Mouse (Mus musculus): ENCODE results near the gene Crispld2. TPM values are rescaled to one million over a fixed set of nuclear protein-coding genes. Genes with fewer than 3 reads are reported as not detected.

The Crispld2 gene
- total and polyA plus RNA-seq, 3 experiments: 0.23 to 3.7 (median 0.45) TPM

DNA sequence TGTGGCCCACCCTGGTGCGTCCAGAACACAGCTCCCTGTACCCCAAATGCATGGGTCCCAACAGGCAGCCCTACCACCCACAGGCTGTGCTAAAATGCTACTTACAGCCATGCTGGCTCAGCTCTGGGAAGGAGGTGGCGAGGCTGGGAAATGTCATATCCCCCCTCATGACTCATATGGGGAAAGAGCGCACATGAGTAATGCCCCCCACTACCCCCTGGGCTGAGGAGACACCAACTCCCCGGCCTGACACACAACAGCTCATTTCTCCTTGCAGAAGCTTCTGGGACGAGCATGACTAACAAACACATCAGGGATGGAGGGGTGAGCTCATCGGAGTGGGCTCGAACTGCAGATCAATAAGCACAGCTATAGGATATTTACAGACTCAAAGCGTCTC is 73.4 kb downstream of the Crispld2 start:
- ATAC-seq (ENCODE audit: extremely low read depth, insufficient number of reproducible peaks, low FRiP score, poor library complexity, severe bottlenecking) (no peak), DNase-seq (ENCODE audit: low spot score) (no peak)
- H3K27me3 ChIP-seq (ENCODE audit: insufficient read depth, low read length): peaks cover 59% of the 10 kb centered on the region

DNA sequence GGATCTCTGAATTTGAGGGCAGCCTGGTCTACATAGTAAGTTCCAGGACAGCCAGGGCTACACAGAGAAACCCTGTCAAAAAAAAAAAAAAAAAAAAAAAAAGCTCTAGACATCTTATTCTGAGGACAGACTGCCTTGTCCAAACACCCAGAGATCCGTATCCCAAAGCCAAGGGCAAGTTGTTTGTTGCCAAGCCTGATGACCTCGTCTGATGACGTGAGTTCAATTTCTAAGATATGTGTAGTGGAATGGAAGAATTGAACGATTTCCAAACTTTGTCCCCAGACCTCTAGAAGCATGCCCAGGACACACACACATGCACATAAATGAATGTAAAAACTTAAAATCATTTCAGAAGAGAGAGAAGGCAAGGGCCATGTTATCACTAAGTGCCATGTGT is 74.0 kb downstream of the Crispld2 start:
- TF ChIP-seq GATA1 (IDR thresholded peaks at IDR 0.05; ENCODE audit: borderline replicate concordance, low read length) (no peak), POLR2AphosphoS5 (IDR thresholded peaks at IDR 0.05; ENCODE audit: insufficient replicate concordance, low read depth, low read length) (no peak), CTCF (IDR thresholded peaks at IDR 0.05; ENCODE audit: low read depth, low read length) (no peak), TAL1 (conservative IDR thresholded peaks at IDR 0.05; ENCODE audit: low read depth, low read length) (no peak), GATA2 (IDR thresholded peaks at IDR 0.05; ENCODE audit: borderline replicate concordance, low read depth, low read length) (no peak)
- Histone ChIP-seq H3K27me3 (ENCODE audit: insufficient read depth, low read length) (peaks cover 59% of the 10 kb centered on the region), H3K36me3 (replicated peaks) (no peaks in the 10 kb centered on the region), H3K4me3 (ENCODE audit: low read depth, low read length) (no peak overlapping the region), H3K4me1 (ENCODE audit: insufficient read depth, low read depth, low read length) (no peaks in the 10 kb centered on the region; the same call in 1 of the 2 replicates), H3K9me3 (replicated peaks) (no peaks in the 10 kb centered on the region)
- DNase-seq (ENCODE audit: low spot score) (no peak), ATAC-seq (ENCODE audit: extremely low read depth, insufficient number of reproducible peaks, low FRiP score, poor library complexity, severe bottlenecking) (no peak)

More for the DNA sequence above, 73.4 kb downstream of the Crispld2 start:
- no peaks in the 10 kb centered on the region for H3K36me3 ChIP-seq (replicated peaks)
- no peak for TF ChIP-seq GATA2 (IDR thresholded peaks at IDR 0.05; ENCODE audit: borderline replicate concordance, low read depth, low read length)
- TF ChIP-seq TAL1 (conservative IDR thresholded peaks at IDR 0.05; ENCODE audit: low read depth, low read length): no peak
- no peaks in the 10 kb centered on the region for H3K9me3 ChIP-seq (replicated peaks)
- H3K4me3 ChIP-seq (ENCODE audit: low read depth, low read length): no peak overlapping the region
- H3K4me1 ChIP-seq (ENCODE audit: insufficient read depth, low read depth, low read length): no peaks in the 10 kb centered on the region; the same call in 1 of the 2 replicates

DNA sequence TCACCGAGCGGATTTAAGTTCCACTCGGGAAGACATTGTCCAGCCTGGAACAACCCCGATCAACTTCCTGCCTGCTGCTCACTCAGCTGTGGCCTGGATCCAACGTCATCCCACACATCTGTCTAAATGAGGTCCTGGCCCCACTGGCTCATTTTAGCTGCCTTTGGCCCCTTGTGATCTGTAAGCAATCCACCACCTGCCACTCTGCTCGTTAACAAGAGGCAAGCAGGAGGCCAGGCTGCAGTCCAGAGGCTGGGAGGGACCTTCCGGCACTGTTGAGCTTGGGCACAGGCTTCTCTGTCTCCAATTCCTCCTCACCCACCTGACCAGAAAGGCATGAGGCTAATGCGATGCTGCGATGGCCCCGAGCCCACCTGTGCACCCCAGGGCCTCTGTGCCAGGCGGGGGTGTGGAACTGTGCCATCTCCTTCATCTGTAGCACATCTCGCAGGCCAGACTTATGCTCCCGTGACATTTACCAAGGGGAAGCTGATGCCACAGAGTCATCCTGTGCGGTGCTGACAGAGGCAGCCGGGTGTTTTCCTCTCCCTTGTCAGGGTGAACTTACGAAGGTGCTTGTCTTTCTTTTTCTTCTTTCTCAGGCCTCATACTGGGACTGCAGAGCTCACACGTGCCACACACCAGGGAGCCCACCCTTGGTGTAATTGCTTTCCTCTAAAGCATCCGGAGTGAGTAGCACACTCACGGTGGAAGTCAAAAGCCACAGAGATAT is 75.9 kb downstream of the Crispld2 start:
- peaks cover 65% of the 10 kb centered on the region for H3K27me3 ChIP-seq (ENCODE audit: insufficient read depth, low read length)
- no peak overlapping the region for H3K4me3 ChIP-seq (ENCODE audit: low read depth, low read length)
- H3K36me3 ChIP-seq (replicated peaks): no peaks in the 10 kb centered on the region
- no peak for ATAC-seq (ENCODE audit: extremely low read depth, insufficient number of reproducible peaks, low FRiP score, poor library complexity, severe bottlenecking)
- no peaks in the 10 kb centered on the region for H3K9me3 ChIP-seq (replicated peaks)
- no peak for DNase-seq (ENCODE audit: low spot score)
- TF ChIP-seq GATA2 (IDR thresholded peaks at IDR 0.05; ENCODE audit: borderline replicate concordance, low read depth, low read length): no peak
- TF ChIP-seq POLR2AphosphoS5 (IDR thresholded peaks at IDR 0.05; ENCODE audit: insufficient replicate concordance, low read depth, low read length): no peak
- TF ChIP-seq CTCF (IDR thresholded peaks at IDR 0.05; ENCODE audit: low read depth, low read length): no peak
- TF ChIP-seq TAL1 (conservative IDR thresholded peaks at IDR 0.05; ENCODE audit: low read depth, low read length): no peak
- TF ChIP-seq GATA1 (IDR thresholded peaks at IDR 0.05; ENCODE audit: borderline replicate concordance, low read length): no peak
- H3K4me1 ChIP-seq (ENCODE audit: insufficient read depth, low read depth, low read length): peaks cover 12% of the 10 kb centered on the region

DNA sequence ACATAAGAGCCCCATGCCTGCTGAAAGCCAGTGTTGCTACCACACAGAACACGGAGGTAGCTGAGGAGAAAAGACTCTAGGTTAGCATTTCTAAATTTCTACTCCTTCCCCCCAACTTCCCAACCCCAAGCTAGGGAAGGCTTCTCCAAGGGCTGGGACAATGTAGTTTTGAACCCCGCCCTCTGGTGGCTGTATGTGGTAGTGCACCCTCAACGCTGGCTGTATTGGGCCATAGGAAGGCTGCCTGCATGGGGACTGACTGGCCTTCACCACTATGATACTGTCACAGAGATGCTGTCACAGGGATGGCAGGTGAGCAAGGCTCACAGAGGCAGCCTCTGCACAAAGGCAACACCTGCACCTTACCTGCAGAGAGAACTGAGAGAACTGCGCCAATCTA is 79.4 kb downstream of the Crispld2 start:
- DNase-seq (ENCODE audit: low spot score): peak; percentile 49
- Histone ChIP-seq H3K4me3 (ENCODE audit: low read depth, low read length) (no peak overlapping the region), H3K9me3 (replicated peaks) (no peaks in the 10 kb centered on the region), H3K27me3 (ENCODE audit: insufficient read depth, low read length) (peaks cover 69% of the 10 kb centered on the region), H3K4me1 (ENCODE audit: insufficient read depth, low read depth, low read length) (peaks cover 15% of the 10 kb centered on the region), H3K36me3 (replicated peaks) (no peaks in the 10 kb centered on the region)
- TF ChIP-seq CTCF (IDR thresholded peaks at IDR 0.05; ENCODE audit: low read depth, low read length) (peak; percentile 97), GATA2 (IDR thresholded peaks at IDR 0.05; ENCODE audit: borderline replicate concordance, low read depth, low read length) (no peak)
- ATAC-seq (ENCODE audit: extremely low read depth, insufficient number of reproducible peaks, low FRiP score, poor library complexity, severe bottlenecking): peak; percentile 52

DNA sequence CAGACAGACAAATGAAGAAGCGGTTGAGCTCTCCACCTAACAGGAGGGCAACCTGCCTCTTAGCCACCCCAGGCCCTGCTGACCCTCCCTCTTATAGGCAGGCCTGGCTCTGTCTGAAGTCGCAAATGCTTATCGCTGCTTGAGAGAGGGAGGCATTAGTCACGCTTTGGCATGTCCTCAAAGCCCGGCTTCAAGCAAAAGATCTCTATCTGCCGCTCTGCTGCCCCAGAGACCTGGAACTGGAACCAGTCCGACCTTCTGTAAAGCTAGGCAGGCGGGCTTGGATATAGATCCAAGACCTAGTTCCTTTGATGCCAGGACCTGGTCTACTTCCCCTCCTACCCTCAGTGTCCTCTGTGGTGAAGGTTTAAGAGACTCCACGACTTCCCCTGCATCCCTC is 80.0 kb downstream of the Crispld2 start:
- TF ChIP-seq POLR2AphosphoS5 (IDR thresholded peaks at IDR 0.05; ENCODE audit: insufficient replicate concordance, low read depth, low read length) (no peak), GATA2 (IDR thresholded peaks at IDR 0.05; ENCODE audit: borderline replicate concordance, low read depth, low read length) (no peak), TAL1 (conservative IDR thresholded peaks at IDR 0.05; ENCODE audit: low read depth, low read length) (no peak), CTCF (IDR thresholded peaks at IDR 0.05; ENCODE audit: low read depth, low read length) (no peak), GATA1 (IDR thresholded peaks at IDR 0.05; ENCODE audit: borderline replicate concordance, low read length) (no peak)
- peaks cover 66% of the 10 kb centered on the region for H3K27me3 ChIP-seq (ENCODE audit: insufficient read depth, low read length)
- ATAC-seq (ENCODE audit: extremely low read depth, insufficient number of reproducible peaks, low FRiP score, poor library complexity, severe bottlenecking) (peak; percentile 35), DNase-seq (ENCODE audit: low spot score) (no peak)
- no peaks in the 10 kb centered on the region for H3K9me3 ChIP-seq (replicated peaks)
- H3K4me3 ChIP-seq (ENCODE audit: low read depth, low read length): no peak overlapping the region
- no peaks in the 10 kb centered on the region for H3K36me3 ChIP-seq (replicated peaks)
- peaks cover 17% of the 10 kb centered on the region for H3K4me1 ChIP-seq (ENCODE audit: insufficient read depth, low read depth, low read length)

DNA sequence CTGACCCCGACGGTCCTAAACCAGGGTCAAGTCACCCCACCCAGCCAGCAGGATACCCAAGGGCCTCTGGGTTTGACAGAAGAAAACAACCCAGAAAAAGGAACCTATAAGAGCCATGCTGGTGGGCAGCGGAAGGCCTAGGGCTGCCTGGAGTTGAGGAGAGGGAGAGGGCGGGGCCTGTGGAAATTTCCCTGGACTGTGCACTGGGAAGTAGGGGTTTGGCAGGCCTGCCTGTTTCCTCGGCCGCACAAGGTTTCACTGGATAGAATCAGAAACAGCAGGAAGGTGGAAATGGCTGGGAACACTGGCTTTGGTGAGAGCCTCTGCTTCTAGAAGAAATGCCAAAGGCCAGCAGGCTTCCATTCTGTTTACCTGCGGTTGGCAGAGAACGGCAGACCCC is 80.6 kb downstream of the Crispld2 start:
- Histone ChIP-seq H3K27me3 (ENCODE audit: insufficient read depth, low read length) (peaks cover 64% of the 10 kb centered on the region), H3K9me3 (replicated peaks) (no peaks in the 10 kb centered on the region), H3K4me3 (ENCODE audit: low read depth, low read length) (no peak overlapping the region), H3K4me1 (ENCODE audit: insufficient read depth, low read depth, low read length) (peaks cover 17% of the 10 kb centered on the region), H3K36me3 (replicated peaks) (no peaks in the 10 kb centered on the region)
- DNase-seq (ENCODE audit: low spot score) (no peak), ATAC-seq (ENCODE audit: extremely low read depth, insufficient number of reproducible peaks, low FRiP score, poor library complexity, severe bottlenecking) (no peak)
- TF ChIP-seq POLR2AphosphoS5 (IDR thresholded peaks at IDR 0.05; ENCODE audit: insufficient replicate concordance, low read depth, low read length) (no peak), GATA2 (IDR thresholded peaks at IDR 0.05; ENCODE audit: borderline replicate concordance, low read depth, low read length) (no peak), CTCF (IDR thresholded peaks at IDR 0.05; ENCODE audit: low read depth, low read length) (no peak), GATA1 (IDR thresholded peaks at IDR 0.05; ENCODE audit: borderline replicate concordance, low read length) (no peak), TAL1 (conservative IDR thresholded peaks at IDR 0.05; ENCODE audit: low read depth, low read length) (no peak)
